Mouse (Mus musculus) erythroblast, embryonic 14.5 days (primary cell): ENCODE results near the gene Tns1.

Experiments
- GATA1 ChIP-seq: IDR thresholded peaks from 2 replicates; pipeline ENCODE4 v1.6.1; 2012; ENCODE audit warnings: low read length, inconsistent platforms, mixed read lengths
- TAL1 ChIP-seq: IDR thresholded peaks from 3 replicates; pipeline ENCODE4 v1.6.1; 2012; ENCODE audit warnings: low read length, inconsistent platforms, mixed read lengths

- TF ChIP-seq GATA1, result no peak
- no peak for TF ChIP-seq TAL1
Observed at GRCm38 (mm10) chr1:74031771-74032609, 92.3 kb downstream of the Tns1 start.
